Mouse (Mus musculus) bone marrow, adult 2 months (tissue): ENCODE measurements around the gene Cela1. TPM values are rescaled to one million over a fixed set of nuclear protein-coding genes. Genes with fewer than 3 reads are reported as not detected.

Experiments
- H3K27ac ChIP-seq: fragments of 200-500 bp; 2 replicates; pipeline ENCODE4 v1.5.1; 2012; ENCODE audit warnings: low read depth, mild to moderate bottlenecking, control low read depth, inconsistent platforms, low read length; ENCODE audit not compliant: control insufficient read depth, poor library complexity, insufficient read depth
- H3K4me1 ChIP-seq: fragments of 200-500 bp; 2 replicates; pipeline ENCODE4 v1.6.1; 2011; ENCODE audit warnings: low read length; ENCODE audit not compliant: control insufficient read depth, insufficient read depth
- H3K4me3 ChIP-seq: fragments of 200-500 bp; replicated peaks from 2 replicates; pipeline ENCODE3; 2011; ENCODE audit warnings: mild to moderate bottlenecking, low read depth, low read length, control low read depth; ENCODE audit not compliant: control insufficient read depth
- CTCF ChIP-seq: fragments of 200-500 bp; IDR thresholded peaks from 2 replicates; pipeline ENCODE4 v1.5.1; 2011; ENCODE audit warnings: low read length, control low read depth; ENCODE audit not compliant: control insufficient read depth, insufficient read depth
- POLR2A ChIP-seq: fragments of 200-500 bp; IDR thresholded peaks from 2 replicates; pipeline ENCODE4 v1.6.1; 2011; ENCODE audit warnings: low read depth, mild to moderate bottlenecking, control low read depth, low read length, borderline replicate concordance; ENCODE audit not compliant: control insufficient read depth
- WGBS: fragments of 180-500 bp; shearing (Covaris S2); methylation state at CpG from one replicate; pipeline ENCODE4 v1.1.7; 2018; 5-methylcytosine and 5-hydroxymethylcytosine counted together
- polyA plus RNA-seq: library from polyadenylated mRNA; stranded (reverse); fragments of >200 nt; gene quantifications from 2 replicates; pipeline ENCODE4 v1.2.4, GENCODE M21; 2011; ENCODE audit warnings: low replicate concordance; ENCODE audit not compliant: missing spikeins, insufficient read depth, insufficient read length

Gene Cela1
- polyA plus RNA-seq, 1 experiment, result 57.2 TPM

- Histone ChIP-seq H3K4me1 (peaks cover 3% of the 10 kb centered on the region; the same call in 1 of the 2 replicates), H3K4me3 (no peak overlapping the region), H3K27ac (no peak overlapping the region)
- TF ChIP-seq CTCF (peak; percentile 73), POLR2A (no peak)
- WGBS, result 39% methylated on average over 2 of the region's 2 CpGs
Observed at GRCm38 (mm10) chr15:100683041-100683440, 4.7 kb downstream of the Cela1 start.

DNA sequence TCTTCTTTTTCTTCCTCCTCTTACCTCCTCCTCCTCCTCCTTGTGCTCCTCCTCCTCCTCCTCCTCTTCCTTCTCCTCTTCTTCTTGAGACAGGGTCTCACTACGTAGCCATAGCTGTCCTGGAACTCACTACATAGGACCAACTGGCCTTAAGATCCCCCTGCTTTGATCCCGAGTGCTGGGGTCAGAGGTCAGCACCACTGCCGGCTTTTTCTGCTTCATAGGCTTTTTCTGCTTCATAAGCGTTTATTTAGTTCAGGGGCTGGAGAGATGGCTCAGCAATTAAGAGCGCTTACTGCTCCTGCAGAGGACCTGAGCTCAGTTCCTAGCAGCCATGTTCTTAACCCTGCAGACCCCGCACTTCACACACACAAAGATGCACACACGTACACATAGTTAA lies 6.0 kb downstream of the Cela1 start:
- peaks cover 2% of the 10 kb centered on the region; the same call in 1 of the 2 replicates for H3K4me1 ChIP-seq
- 74% methylated on average over 7 of the region's 7 CpGs for WGBS

DNA sequence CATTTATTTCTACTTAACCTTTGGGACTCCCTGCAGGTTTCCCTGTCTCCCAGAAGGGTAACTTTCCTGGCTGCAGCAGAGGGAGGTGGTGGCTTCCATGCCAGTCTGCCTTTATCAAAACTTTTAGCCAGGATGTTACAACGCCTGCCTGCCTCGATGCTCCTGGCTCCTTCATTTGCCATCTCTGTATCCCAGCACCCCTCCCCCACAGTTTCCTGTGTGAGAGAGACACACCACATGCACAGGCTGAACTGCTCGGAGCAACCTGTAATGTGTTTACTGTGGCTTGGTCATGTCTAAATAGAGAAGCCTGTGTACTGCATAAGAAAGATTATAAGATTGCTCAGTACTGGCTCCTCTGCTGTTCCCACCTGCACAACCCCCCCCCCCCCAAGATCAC lies 7.3 kb downstream of the Cela1 start:
- peaks cover 2% of the 10 kb centered on the region; the same call in 1 of the 2 replicates for H3K4me1 ChIP-seq
- TF ChIP-seq CTCF (no peak), POLR2A (no peak)
- WGBS, result 39% methylated on average over 3 of the region's 3 CpGs
- H3K27ac ChIP-seq, result no peak overlapping the region
- H3K4me3 ChIP-seq, result no peak overlapping the region

More for the DNA sequence above, 6.0 kb downstream of the Cela1 start:
- Histone ChIP-seq H3K4me3 (no peak overlapping the region), H3K27ac (no peak overlapping the region)
- TF ChIP-seq POLR2A, result no peak
- no peak for TF ChIP-seq CTCF

- 41% methylated on average over 14 of the region's 14 CpGs for WGBS
- Histone ChIP-seq H3K4me3 (no peak overlapping the region), H3K27ac (peak overlapping the region; percentile 28), H3K4me1 (peaks cover 3% of the 10 kb centered on the region; the same call in 1 of the 2 replicates)
- TF ChIP-seq POLR2A (no peak), CTCF (no peak)
Observed at GRCm38 (mm10) chr15:100679005-100679404, 8.7 kb downstream of the Cela1 start.

GRCm38 (mm10) chr15:100678581-100678980 lies 9.1 kb downstream of the Cela1 start:
- Histone ChIP-seq H3K4me3 (no peak overlapping the region), H3K27ac (peak overlapping the region; percentile 28), H3K4me1 (peaks cover 3% of the 10 kb centered on the region; the same call in 1 of the 2 replicates)
- TF ChIP-seq POLR2A (no peak), CTCF (no peak)
- 44% methylated on average over 12 of the region's 12 CpGs for WGBS

GRCm38 (mm10) chr15:100677675-100678074 lies 10.0 kb downstream of the Cela1 start:
- H3K4me1 ChIP-seq, result peaks cover 3% of the 10 kb centered on the region; the same call in 1 of the 2 replicates
- WGBS, result 46% methylated on average over 8 of the region's 8 CpGs
- no peak overlapping the region for H3K4me3 ChIP-seq
- TF ChIP-seq CTCF, result no peak
- no peak for TF ChIP-seq POLR2A
- no peak overlapping the region; the same call in 1 of the 2 replicates for H3K27ac ChIP-seq

- WGBS, result 62% methylated on average over 1 of the region's 1 CpGs
- no peak for TF ChIP-seq POLR2A
- no peak for TF ChIP-seq CTCF
- Histone ChIP-seq H3K4me1 (peaks cover 3% of the 10 kb centered on the region; the same call in 1 of the 2 replicates), H3K4me3 (no peak overlapping the region), H3K27ac (no peak overlapping the region)
Observed at GRCm38 (mm10) chr15:100676521-100676920, 11.2 kb downstream of the Cela1 start.

- H3K4me3 ChIP-seq, result no peak overlapping the region
- WGBS, result 43% methylated on average over 3 of the region's 3 CpGs
- TF ChIP-seq POLR2A, result no peak
- TF ChIP-seq CTCF, result no peak
- H3K27ac ChIP-seq, result peak overlapping the region; percentile 34; the same call in 1 of the 2 replicates
- H3K4me1 ChIP-seq, result peaks cover 3% of the 10 kb centered on the region; the same call in 1 of the 2 replicates
Observed at GRCm38 (mm10) chr15:100675486-100675885, 12.2 kb downstream of the Cela1 start.

DNA sequence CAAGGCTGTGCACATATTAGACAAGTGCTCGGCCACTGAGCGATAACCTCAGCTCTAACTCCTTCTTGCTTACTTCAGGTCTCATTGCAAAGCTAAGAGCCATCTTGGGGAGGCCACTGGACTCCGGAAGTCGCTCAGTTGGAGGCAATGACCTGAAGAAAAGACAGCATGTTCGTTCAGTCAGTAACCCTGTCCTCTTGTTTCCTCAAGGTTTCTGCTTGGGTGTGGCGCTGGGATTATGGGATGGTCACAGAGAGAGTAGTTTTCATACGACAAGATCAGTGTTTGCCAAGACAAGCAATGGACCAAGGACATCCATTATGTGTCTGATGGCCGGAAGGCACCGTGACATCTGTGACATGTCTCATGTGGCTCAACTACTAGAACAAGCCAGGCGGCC lies 13.2 kb downstream of the Cela1 start:
- TF ChIP-seq CTCF (no peak), POLR2A (no peak)
- Histone ChIP-seq H3K27ac (peak overlapping the region; percentile 21), H3K4me3 (no peak overlapping the region), H3K4me1 (peaks cover 4% of the 10 kb centered on the region; the same call in 1 of the 2 replicates)
- whole genome bisulfite sequencing, result 61% methylated on average over 10 of the region's 10 CpGs
